Mouse (Mus musculus) embryonic facial prominence, embryonic 11.5 days (tissue): ENCODE measurements around the gene Ick. TPM values are rescaled to one million over a fixed set of nuclear protein-coding genes. Genes with fewer than 3 reads are reported as not detected.

Experiments used
- ATAC-seq: fragments of 200-750 bp; cut with Nextera tagmentation; replicated peaks from 2 replicates; pipeline ENCODE4 v1.8.0; 2017; ENCODE audit warnings: low read depth; ENCODE audit not compliant: insufficient number of reproducible peaks, low FRiP score, low TSS enrichment
- DNase-seq: peaks from one replicate; pipeline ENCODE4 v3.0.0-alpha.2; 2015; ENCODE audit warnings: low spot score
- H3K27ac ChIP-seq: fragments of 300-500 bp; sonication (generic); replicated peaks from 2 replicates; pipeline ENCODE4 v1.5.1; 2014; ENCODE audit warnings: mild to moderate bottlenecking, low read depth, low read length, control low read depth
- H3K27me3 ChIP-seq: fragments of 300-500 bp; sonication (generic); 2 replicates; pipeline ENCODE4 v1.6.1; 2014; ENCODE audit warnings: mild to moderate bottlenecking, low read length, moderate library complexity, mixed read lengths; ENCODE audit not compliant: control insufficient read depth, insufficient read depth
- H3K36me3 ChIP-seq: fragments of 300-500 bp; sonication (generic); replicated peaks from 2 replicates; pipeline ENCODE4 v1.6.1; 2014; ENCODE audit warnings: low read depth, mild to moderate bottlenecking, low read length, moderate library complexity, mixed read lengths; ENCODE audit not compliant: control insufficient read depth, insufficient read depth
- H3K4me1 ChIP-seq: fragments of 300-500 bp; sonication (generic); 2 replicates; pipeline ENCODE4 v1.6.1; 2014; ENCODE audit warnings: low read length, mixed read lengths; ENCODE audit not compliant: control insufficient read depth, insufficient read depth
- H3K4me2 ChIP-seq: fragments of 300-500 bp; sonication (generic); 2 replicates; pipeline ENCODE4 v1.6.1; 2014; ENCODE audit warnings: low read depth, mild to moderate bottlenecking, control low read depth, low read length, moderate library complexity
- H3K4me3 ChIP-seq: fragments of 300-500 bp; sonication (generic); 2 replicates; pipeline ENCODE4 v1.5.1; 2014; ENCODE audit warnings: low read depth, low read length, control low read depth
- H3K9ac ChIP-seq: fragments of 300-500 bp; sonication (generic); replicated peaks from 2 replicates; pipeline ENCODE4 v1.6.1; 2014; ENCODE audit warnings: mild to moderate bottlenecking, control low read depth, low read length
- H3K9me3 ChIP-seq: fragments of 300-500 bp; sonication (generic); replicated peaks from 2 replicates; pipeline ENCODE4 v1.6.1; 2016; ENCODE audit warnings: mild to moderate bottlenecking, low read length, inconsistent platforms, mixed read lengths; ENCODE audit not compliant: control insufficient read depth
- whole genome bisulfite sequencing: fragments of 180-500 bp; shearing (Covaris S2); extraction: QIAGEN DNeasy Blood & Tissue Kit; methylation state at CpG from one replicate; pipeline ENCODE4 v1.1.7; 2014; 5-methylcytosine and 5-hydroxymethylcytosine counted together
- polyA plus RNA-seq: library from polyadenylated mRNA; unstranded; fragments of >200 nt; fragmentation: Nextera tagmentation; extraction: Ambion mirVana; gene quantifications from 2 replicates; pipeline ENCODE4 v1.2.1, GENCODE M21; 2014

Gene Ick
- polyA plus RNA-seq, 1 experiment from 2014 or later = 33.4 TPM

DNA sequence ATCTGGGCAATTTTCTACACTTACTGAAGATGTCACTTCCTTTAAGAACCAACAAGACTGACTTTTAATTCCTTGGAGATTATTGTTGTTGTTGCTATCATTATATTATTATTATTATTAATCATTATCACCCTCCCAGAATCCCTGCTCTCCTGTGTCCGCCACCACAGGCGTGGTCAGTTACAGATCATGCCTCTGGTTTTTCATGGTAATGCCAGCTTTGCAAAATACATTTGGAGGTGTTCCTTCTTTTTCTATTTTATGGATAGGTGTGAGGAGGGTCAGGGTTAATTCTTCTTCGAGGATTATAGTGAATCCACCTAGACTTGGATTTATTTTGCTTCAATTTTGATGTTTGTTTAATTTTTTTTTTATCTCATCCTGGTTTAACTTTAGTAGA, 33.7 kb upstream of the Ick start:
- H3K27ac ChIP-seq = no peak overlapping the region
- H3K27me3 ChIP-seq = no peaks in the 10 kb centered on the region
- no peak overlapping the region for H3K4me2 ChIP-seq
- no peaks in the 10 kb centered on the region for H3K4me1 ChIP-seq
- no peaks in the 10 kb centered on the region for H3K36me3 ChIP-seq
- 86% methylated on average over 3 of the region's 3 CpGs for WGBS
- no peak for DNase-seq
- H3K4me3 ChIP-seq = no peak overlapping the region
- no peaks in the 10 kb centered on the region for H3K9me3 ChIP-seq
- no peak overlapping the region for H3K9ac ChIP-seq
- ATAC-seq = no peak

DNA sequence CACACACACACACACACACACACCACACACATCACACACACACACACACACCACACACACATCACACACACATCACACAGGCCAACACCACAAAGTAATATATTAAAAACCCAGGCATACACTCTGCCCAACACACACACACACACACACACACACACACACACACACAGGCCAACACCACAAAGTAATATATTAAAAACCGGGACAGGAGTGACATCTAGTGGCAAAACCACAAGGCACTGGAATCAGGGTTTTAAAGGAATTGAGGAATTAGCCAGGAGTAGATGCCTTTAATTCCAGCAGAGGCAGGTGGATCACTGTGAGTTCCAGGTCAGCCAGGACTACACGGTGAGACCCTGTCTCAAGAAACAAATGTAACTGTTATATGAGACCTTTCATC, 30.8 kb upstream of the Ick start:
- no peak overlapping the region for H3K9ac ChIP-seq
- ATAC-seq (no peak), DNase-seq (peak; percentile 50)
- no peaks in the 10 kb centered on the region for H3K9me3 ChIP-seq
- H3K27ac ChIP-seq = no peak overlapping the region
- no peak overlapping the region for H3K4me3 ChIP-seq
- no peaks in the 10 kb centered on the region for H3K4me1 ChIP-seq
- no peak overlapping the region for H3K4me2 ChIP-seq
- 31% methylated on average over 2 of the region's 2 CpGs for WGBS
- peaks cover under 1% of the 10 kb centered on the region; the same call in 1 of the 2 replicates for H3K36me3 ChIP-seq
- H3K27me3 ChIP-seq = no peaks in the 10 kb centered on the region

DNA sequence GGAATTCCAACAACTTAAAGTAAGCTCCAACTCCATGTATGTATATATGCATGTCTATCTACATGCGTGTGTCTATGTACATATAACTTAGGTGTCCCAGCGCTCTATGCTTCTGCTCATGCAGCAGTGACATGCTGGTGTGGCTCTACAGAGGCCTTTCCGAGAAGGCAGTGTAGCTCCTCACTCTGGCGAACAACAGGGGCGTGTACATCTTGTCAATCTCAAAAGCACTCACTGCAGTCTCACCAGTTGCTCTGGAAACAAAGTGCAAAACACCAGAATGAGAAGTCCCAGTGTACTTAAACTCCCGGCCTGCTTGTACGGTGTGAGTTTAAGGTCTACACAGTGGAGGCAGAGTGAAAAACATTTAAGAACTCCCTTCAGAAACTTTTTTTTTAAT, 27.2 kb upstream of the Ick start:
- no peak overlapping the region for H3K4me2 ChIP-seq
- no peaks in the 10 kb centered on the region for H3K4me1 ChIP-seq
- DNase-seq = no peak
- no peaks in the 10 kb centered on the region for H3K9me3 ChIP-seq
- no peak for ATAC-seq
- no peak overlapping the region for H3K9ac ChIP-seq
- H3K27me3 ChIP-seq = no peaks in the 10 kb centered on the region
- H3K27ac ChIP-seq = no peak overlapping the region
- no peak overlapping the region for H3K4me3 ChIP-seq
- peaks cover 2% of the 10 kb centered on the region; the same call in 1 of the 2 replicates for H3K36me3 ChIP-seq
- WGBS = 83% methylated on average over 7 of the region's 7 CpGs

DNA sequence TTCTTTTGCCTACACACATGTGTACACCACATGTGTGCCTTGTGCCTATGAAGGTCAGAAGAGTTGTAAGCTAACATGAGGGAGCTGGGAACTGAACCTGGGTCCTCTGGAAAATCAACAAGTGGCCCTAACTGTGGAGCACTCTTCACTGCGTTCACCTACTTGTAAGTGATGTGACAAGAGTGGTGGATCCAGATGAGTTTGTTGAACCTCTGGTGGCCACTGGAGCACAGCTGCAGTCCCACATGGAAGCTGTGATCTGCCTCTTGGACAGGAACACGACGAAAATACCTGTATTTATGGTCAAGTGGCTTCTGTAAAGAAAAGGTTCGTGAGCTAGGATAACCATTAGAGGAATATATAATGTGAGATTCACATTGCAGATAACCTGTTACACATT, 24.7 kb upstream of the Ick start:
- no peak overlapping the region for H3K4me3 ChIP-seq
- H3K4me2 ChIP-seq = no peak overlapping the region
- 88% methylated on average over 4 of the region's 4 CpGs for WGBS
- no peaks in the 10 kb centered on the region for H3K9me3 ChIP-seq
- H3K4me1 ChIP-seq = no peaks in the 10 kb centered on the region
- ATAC-seq (no peak), DNase-seq (no peak)
- H3K36me3 ChIP-seq = peaks cover 2% of the 10 kb centered on the region; the same call in 1 of the 2 replicates
- H3K9ac ChIP-seq = no peak overlapping the region
- H3K27ac ChIP-seq = no peak overlapping the region
- H3K27me3 ChIP-seq = no peaks in the 10 kb centered on the region

DNA sequence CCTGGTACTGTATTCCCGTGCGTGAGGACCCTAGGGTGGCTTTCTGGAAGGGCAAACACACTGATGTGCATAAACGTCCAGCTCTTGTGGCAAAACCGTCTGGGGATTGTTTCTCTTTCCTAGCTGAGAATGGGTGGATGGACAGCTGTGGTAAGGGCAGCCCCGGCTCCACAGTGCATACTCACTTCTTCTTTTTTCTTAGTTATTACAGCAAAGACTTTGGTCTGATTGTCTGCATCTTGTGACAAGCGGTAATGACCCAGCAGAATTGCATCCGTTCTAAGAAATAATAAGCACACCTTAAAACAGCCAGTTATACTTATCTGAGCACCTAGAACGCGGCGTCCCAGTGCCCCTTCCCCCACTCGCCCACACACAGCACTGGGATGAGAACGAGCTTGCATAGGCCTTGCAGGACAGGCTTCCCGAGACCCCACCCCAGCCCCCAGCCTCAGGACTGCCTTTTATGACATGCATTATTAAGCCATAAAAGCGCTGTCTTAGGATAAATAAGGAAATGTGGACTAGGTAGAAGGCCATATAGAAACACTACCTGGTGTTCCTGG, 23.2 kb upstream of the Ick start:
- Histone ChIP-seq H3K9ac (no peak overlapping the region), H3K4me1 (no peaks in the 10 kb centered on the region), H3K9me3 (no peaks in the 10 kb centered on the region), H3K36me3 (peaks cover 2% of the 10 kb centered on the region; the same call in 1 of the 2 replicates), H3K4me3 (no peak overlapping the region), H3K27ac (no peak overlapping the region), H3K27me3 (no peaks in the 10 kb centered on the region), H3K4me2 (no peak overlapping the region)
- DNase-seq = no peak
- WGBS = 88% methylated on average over 14 of the region's 14 CpGs
- no peak for ATAC-seq

DNA sequence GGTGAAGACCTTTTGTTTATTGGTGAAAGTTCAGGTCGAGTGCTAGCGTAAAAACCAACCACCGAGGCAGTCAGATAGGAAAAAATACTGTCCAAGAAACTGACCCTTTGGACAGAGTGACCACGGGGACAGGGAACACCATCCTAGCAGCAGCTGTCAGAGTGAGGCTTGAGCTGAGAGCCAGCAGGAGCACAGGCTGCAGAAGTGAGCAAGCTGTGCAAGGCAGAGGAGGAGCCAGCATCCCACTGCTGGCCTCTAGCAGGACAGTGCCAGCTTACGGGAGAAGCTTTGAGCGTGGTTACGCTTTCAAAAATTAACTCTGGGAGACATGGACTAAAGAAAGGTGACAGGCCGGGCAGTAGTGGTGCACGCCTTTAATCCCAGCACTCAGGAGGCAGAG, 21.2 kb upstream of the Ick start:
- H3K4me2 ChIP-seq = no peak overlapping the region
- H3K36me3 ChIP-seq = peaks cover 2% of the 10 kb centered on the region; the same call in 1 of the 2 replicates
- H3K4me1 ChIP-seq = no peaks in the 10 kb centered on the region
- DNase-seq (no peak), ATAC-seq (no peak)
- WGBS = 94% methylated on average over 9 of the region's 9 CpGs
- no peak overlapping the region for H3K9ac ChIP-seq
- no peak overlapping the region for H3K4me3 ChIP-seq
- H3K9me3 ChIP-seq = no peaks in the 10 kb centered on the region
- H3K27me3 ChIP-seq = no peaks in the 10 kb centered on the region
- H3K27ac ChIP-seq = no peak overlapping the region

DNA sequence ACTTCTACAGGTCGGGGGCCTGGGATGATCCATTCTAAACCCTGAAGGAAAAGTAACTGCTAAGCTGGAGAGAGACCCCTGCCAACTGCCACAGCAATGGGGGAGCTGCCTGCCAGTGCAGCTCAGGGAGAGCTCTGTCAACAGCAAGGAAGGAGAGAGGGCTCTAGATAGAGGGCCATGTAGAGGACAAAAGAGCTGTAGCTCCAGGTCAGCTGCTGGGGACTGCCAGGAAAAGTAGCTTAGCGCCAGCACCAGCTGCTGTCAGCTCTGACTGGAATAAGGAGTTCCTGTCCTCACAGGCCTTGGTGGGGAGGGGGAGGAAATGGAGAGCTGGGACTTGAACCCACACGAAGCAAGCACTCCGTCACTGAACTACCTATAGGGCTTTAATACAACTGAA, 20.5 kb upstream of the Ick start:
- no peak overlapping the region for H3K27ac ChIP-seq
- WGBS = 73% methylated on average over 4 of the region's 4 CpGs
- DNase-seq = no peak

DNA sequence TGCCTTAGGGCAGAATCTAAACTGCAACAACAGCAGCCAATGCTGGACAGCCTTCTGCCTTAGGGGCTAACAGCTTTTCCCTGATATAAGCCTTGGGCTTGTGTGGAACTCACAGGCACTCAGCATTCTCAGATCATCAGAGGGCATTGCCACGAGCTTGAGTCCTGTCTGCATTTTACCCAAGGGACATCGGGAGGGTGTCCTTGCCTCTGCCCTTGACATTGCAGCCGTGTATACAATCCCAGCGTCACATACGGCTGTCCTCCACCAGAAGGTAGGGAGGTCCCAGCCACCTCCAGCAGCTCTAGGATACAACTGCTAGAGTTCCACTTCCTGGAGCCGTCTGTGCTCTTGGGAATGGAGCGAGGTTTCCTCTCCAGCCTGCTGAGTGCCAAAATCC, 20.0 kb upstream of the Ick start:
- Histone ChIP-seq H3K9ac (no peak overlapping the region), H3K9me3 (no peaks in the 10 kb centered on the region), H3K4me3 (no peak overlapping the region), H3K4me1 (no peaks in the 10 kb centered on the region), H3K27me3 (no peaks in the 10 kb centered on the region), H3K36me3 (no peaks in the 10 kb centered on the region; the same call in 1 of the 2 replicates), H3K27ac (no peak overlapping the region), H3K4me2 (no peak overlapping the region)
- ATAC-seq (no peak), DNase-seq (no peak)
- WGBS = 81% methylated on average over 7 of the region's 7 CpGs

More for the DNA sequence above, 20.5 kb upstream of the Ick start:
- Histone ChIP-seq H3K4me1 (no peaks in the 10 kb centered on the region), H3K9ac (no peak overlapping the region), H3K27me3 (no peaks in the 10 kb centered on the region), H3K36me3 (no peaks in the 10 kb centered on the region; the same call in 1 of the 2 replicates), H3K4me3 (no peak overlapping the region), H3K4me2 (no peak overlapping the region), H3K9me3 (no peaks in the 10 kb centered on the region)
- no peak for ATAC-seq
